Mouse (Mus musculus) CH12.LX (cell line): ENCODE measurements at regions not wholly inside any gene's neighbourhood (a gene's known extent, or its start where the extent isn't known, plus 50 kb on each side); places are given as distances from the start of the nearest gene placed in this dataset.

Experiments used
- DNase-seq: peaks from one replicate; pipeline ENCODE4 v3.0.0-alpha.2; 2013; ENCODE audit errors: extremely low read depth
- H3K27ac ChIP-seq: 2 replicates; pipeline ENCODE4 v1.5.1; 2012; ENCODE audit warnings: low read depth, mild to moderate bottlenecking, control low read depth, moderate library complexity; ENCODE audit not compliant: insufficient read depth
- H3K27me3 ChIP-seq: replicated peaks from 2 replicates; pipeline ENCODE3; 2012; ENCODE audit warnings: inconsistent platforms
- H3K36me3 ChIP-seq, 2 experiments: replicated peaks in 1 of 2; 2 replicates each; pipeline versions ENCODE3 to v1.6.1; 2012; ENCODE audit warnings: inconsistent platforms in 1 of 2, low read length in 1 of 2, mild to moderate bottlenecking in 1 of 2, mixed read lengths in 1 of 2, moderate library complexity in 1 of 2; ENCODE audit not compliant: control insufficient read depth in 1 of 2, insufficient read depth in 1 of 2
- H3K4me1 ChIP-seq, 2 experiments: 2 replicates each; pipeline ENCODE4 v1.6.1; 2012; ENCODE audit warnings: inconsistent platforms in 1 of 2, moderate library complexity in 1 of 2; ENCODE audit not compliant: insufficient read depth in 2 of 2, control insufficient read depth in 1 of 2
- H3K4me2 ChIP-seq: 2 replicates; pipeline ENCODE4 v1.6.1; 2012; ENCODE audit warnings: low read depth, mild to moderate bottlenecking, control low read depth; ENCODE audit not compliant: poor library complexity, insufficient read depth, severe bottlenecking
- H3K4me3 ChIP-seq, 3 experiments: fragments of 150-350 bp in 1 of 3; sonication (generic) in 1 of 3; replicated peaks in 1 of 3; 2 replicates each; pipeline versions ENCODE3 to v1.5.1; 2011 to 2012; ENCODE audit warnings: low read depth in 2 of 3, low read length in 2 of 3, mild to moderate bottlenecking in 2 of 3, moderate library complexity in 2 of 3, control low read depth in 1 of 3, improper control_type of control experiment in 1 of 3, inconsistent platforms in 1 of 3, mixed read lengths in 1 of 3; ENCODE audit not compliant: poor library complexity in 1 of 3
- H3K79me2 ChIP-seq: replicated peaks from 2 replicates; pipeline ENCODE4 v1.6.1; 2012; ENCODE audit warnings: mild to moderate bottlenecking, moderate library complexity; ENCODE audit not compliant: control insufficient read depth, poor library complexity, insufficient read depth, severe bottlenecking; ENCODE audit errors: extremely low read depth
- H3K9ac ChIP-seq: 2 replicates; pipeline ENCODE4 v1.6.1; 2012; ENCODE audit warnings: low read depth, mild to moderate bottlenecking, control low read depth, moderate library complexity; ENCODE audit not compliant: insufficient read depth
- H3K9me3 ChIP-seq: replicated peaks from 2 replicates; pipeline ENCODE3; 2012; ENCODE audit warnings: low read length, inconsistent platforms, mixed read lengths
- BHLHE40 ChIP-seq: IDR thresholded peaks from 2 replicates; pipeline ENCODE4 v1.6.1; 2011; ENCODE audit warnings: mild to moderate bottlenecking, low read depth, low read length, improper control_type of control experiment
- CTCF ChIP-seq, 2 experiments: IDR thresholded peaks in 1 of 2; conservative IDR thresholded peaks in 1 of 2; 2 replicates each; pipeline ENCODE4 v1.5.1; 2011 to 2012; ENCODE audit warnings: low read depth in 2 of 2, low read length in 2 of 2, improper control_type of control experiment in 1 of 2, inconsistent platforms in 1 of 2, mild to moderate bottlenecking in 1 of 2, moderate library complexity in 1 of 2
- HCFC1 ChIP-seq: IDR thresholded peaks from 2 replicates; pipeline ENCODE4 v1.6.1; 2012; ENCODE audit warnings: low read depth, mild to moderate bottlenecking, inconsistent platforms, low read length, improper control_type of control experiment
- IRF4 ChIP-seq: IDR thresholded peaks from 2 replicates; pipeline ENCODE4 v1.6.1; 2014; ENCODE audit warnings: low read depth, mild to moderate bottlenecking, inconsistent platforms, low read length, improper control_type of control experiment
- JUN ChIP-seq: IDR thresholded peaks from 2 replicates; pipeline ENCODE4 v1.6.1; 2011; ENCODE audit warnings: low read depth, mild to moderate bottlenecking, low read length, improper control_type of control experiment, moderate library complexity; ENCODE audit not compliant: insufficient read depth
- JUND ChIP-seq: conservative IDR thresholded peaks from 2 replicates; pipeline ENCODE4 v1.6.1; 2011; ENCODE audit warnings: low read depth, low read length, improper control_type of control experiment
- KAT2A ChIP-seq: IDR thresholded peaks from 2 replicates; pipeline ENCODE4 v1.6.1; 2012; ENCODE audit warnings: low read length, improper control_type of control experiment, inconsistent platforms; ENCODE audit not compliant: insufficient replicate concordance
- MAX ChIP-seq: IDR thresholded peaks from 2 replicates; pipeline ENCODE4 v1.6.1; 2011; ENCODE audit warnings: low read length, improper control_type of control experiment
- MAZ ChIP-seq: IDR thresholded peaks from 2 replicates; pipeline ENCODE4 v1.6.1; 2012; ENCODE audit warnings: low read depth, mild to moderate bottlenecking, inconsistent platforms, low read length, improper control_type of control experiment, moderate library complexity
- MEF2A ChIP-seq: IDR thresholded peaks from 2 replicates; pipeline ENCODE4 v1.6.1; 2014; ENCODE audit warnings: low read depth, mild to moderate bottlenecking, inconsistent platforms, low read length, improper control_type of control experiment, borderline replicate concordance
- MYC ChIP-seq: IDR thresholded peaks from 2 replicates; pipeline ENCODE4 v1.6.1; 2011; ENCODE audit warnings: low read depth, mild to moderate bottlenecking, improper control_type of control experiment, low read length
- NELFE ChIP-seq: IDR thresholded peaks from 2 replicates; pipeline ENCODE4 v1.6.1; 2011; ENCODE audit warnings: low read depth, low read length, improper control_type of control experiment
- PAX5 ChIP-seq: IDR thresholded peaks from 2 replicates; pipeline ENCODE4 v1.6.1; 2012; ENCODE audit warnings: low read length, inconsistent platforms, mixed read lengths
- POLR2AphosphoS2 ChIP-seq: IDR thresholded peaks from 2 replicates; pipeline ENCODE4 v1.6.1; 2011; ENCODE audit warnings: low read depth, low read length, improper control_type of control experiment
- RAD21 ChIP-seq: IDR thresholded peaks from 2 replicates; pipeline ENCODE4 v1.6.1; 2011; ENCODE audit warnings: low read depth, mild to moderate bottlenecking, low read length, improper control_type of control experiment, moderate library complexity
- SIN3A ChIP-seq: IDR thresholded peaks from 2 replicates; pipeline ENCODE4 v1.6.1; 2012; ENCODE audit warnings: low read length, improper control_type of control experiment, inconsistent platforms
- SMC3 ChIP-seq: IDR thresholded peaks from 2 replicates; pipeline ENCODE4 v1.6.1; 2011; ENCODE audit warnings: low read depth, low read length, improper control_type of control experiment
- TBP ChIP-seq: conservative IDR thresholded peaks from 2 replicates; pipeline ENCODE4 v1.6.1; 2011; ENCODE audit warnings: low read depth, low read length, improper control_type of control experiment
- USF1 ChIP-seq: IDR thresholded peaks from 2 replicates; pipeline ENCODE4 v1.6.1; 2014; ENCODE audit warnings: low read depth, mild to moderate bottlenecking, inconsistent platforms, low read length, improper control_type of control experiment
- ZKSCAN1 ChIP-seq: IDR thresholded peaks from 2 replicates; pipeline ENCODE4 v1.6.1; 2012; ENCODE audit warnings: low read depth, inconsistent platforms, low read length, improper control_type of control experiment, borderline replicate concordance
- ZNF384 ChIP-seq: IDR thresholded peaks from 2 replicates; pipeline ENCODE4 v1.6.1; 2012; ENCODE audit warnings: low read depth, low read length, improper control_type of control experiment, inconsistent platforms
- dilution Hi-C: fragments of 300-500 bp; cut with MboI; formaldehyde crosslinking; loops from 2 replicates; pipeline ENCODE4 v1.14.3; 2020; ENCODE audit warnings: low sequenced_read_pairs; ENCODE audit not compliant: extremely low pct_unique_long_range_greater_than_20kb, extremely low pct_ligation_motif_present
- in situ Hi-C: fragments of 300-500 bp; cut with MboI; formaldehyde crosslinking; loops from 3 replicates; pipeline ENCODE4 v1.14.3; 2019; ENCODE audit warnings: low sequenced_read_pairs, low pct_ligation_motif_present, low pct_unique_long_range_greater_than_20kb, mixed read lengths

DNA sequence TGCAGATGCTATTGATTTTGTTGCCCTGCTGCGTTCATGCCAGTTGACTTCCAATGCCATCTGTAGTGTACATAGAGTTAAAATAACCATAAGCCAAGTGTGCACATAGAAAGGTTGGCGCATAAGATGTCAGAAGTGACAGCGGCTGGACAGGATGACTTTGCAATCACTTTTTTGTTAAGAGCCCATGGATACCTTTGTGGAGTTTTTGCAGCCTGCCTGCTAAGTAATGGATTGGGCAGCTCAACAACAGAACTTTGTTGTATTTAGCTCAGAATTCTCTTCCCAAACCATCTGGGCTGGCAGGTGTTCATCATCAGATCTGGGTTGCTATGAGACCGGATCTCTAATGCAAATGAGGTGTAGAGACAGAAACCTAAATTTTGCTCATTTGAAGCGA is 267.5 kb downstream of the Slc16a7 start:
- no peaks in the 10 kb centered on the region for H3K4me1 ChIP-seq
- no peaks in the 10 kb centered on the region for H3K79me2 ChIP-seq
- H3K4me3 ChIP-seq, result no peak overlapping the region
- H3K27me3 ChIP-seq, result no peaks in the 10 kb centered on the region
- H3K27ac ChIP-seq, result no peak overlapping the region
- TF ChIP-seq BHLHE40 (no peak), MYC (no peak), HCFC1 (no peak), SIN3A (no peak), MAX (no peak), JUND (no peak), NELFE (no peak), KAT2A (no peak), JUN (no peak), CTCF (conservative IDR thresholded peaks at IDR 0.05 in 1 of 2, IDR thresholded peaks at IDR 0.05 in 1 of 2; ENCODE audit: low read depth in 2 of 2, low read length in 2 of 2) (no peak), USF1 (no peak), MEF2A (no peak), RAD21 (no peak), ZNF384 (no peak), ZKSCAN1 (no peak), TBP (no peak), SMC3 (no peak), IRF4 (no peak), POLR2AphosphoS2 (no peak)
- TF ChIP-seq, all 38 proteins: peak for 0
- no peak for DNase-seq
- Histone ChIP-seq H3K36me3 (no peaks in the 10 kb centered on the region), H3K4me2 (no peak overlapping the region), H3K9ac (no peak overlapping the region), H3K9me3 (peaks cover 32% of the 10 kb centered on the region)
- dilution Hi-C loops (no loop called here), in situ Hi-C loops (no loop called here)

DNA sequence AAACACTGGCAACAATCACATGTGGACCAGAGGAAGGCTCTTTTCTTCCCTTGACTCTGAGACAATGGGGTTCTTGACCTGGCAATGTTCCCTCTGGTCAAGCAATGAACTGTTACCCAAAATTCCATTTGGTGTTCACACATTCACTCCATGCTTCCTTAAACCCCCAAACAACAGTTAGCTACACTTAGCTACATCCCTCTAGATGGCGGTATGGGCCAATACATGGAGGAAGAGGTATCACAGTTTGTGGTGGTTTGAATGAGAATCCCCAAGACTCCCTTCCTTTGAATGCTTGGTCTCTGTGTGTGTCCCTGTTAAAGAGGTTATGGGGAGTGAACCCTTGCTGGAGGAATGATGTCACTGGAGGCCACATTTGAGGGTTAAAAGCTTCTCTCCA is 274.9 kb downstream of the Slc16a7 start:
- Histone ChIP-seq H3K27me3 (no peaks in the 10 kb centered on the region), H3K9me3 (peaks cover 44% of the 10 kb centered on the region), H3K4me3 (no peak overlapping the region), H3K36me3 (no peaks in the 10 kb centered on the region), H3K79me2 (no peaks in the 10 kb centered on the region), H3K4me2 (no peak overlapping the region), H3K9ac (no peak overlapping the region), H3K27ac (no peak overlapping the region), H3K4me1 (no peaks in the 10 kb centered on the region)
- in situ Hi-C loops (no loop called here), dilution Hi-C loops (no loop called here)
- DNase-seq, result no peak
- no peak for TF ChIP-seq HCFC1
- TF ChIP-seq JUN, result no peak
- TF ChIP-seq IRF4, result no peak
- TF ChIP-seq TBP, result no peak
- no peak for TF ChIP-seq SIN3A
- no peak for TF ChIP-seq SMC3
- no peak for TF ChIP-seq MAZ
- no peak for TF ChIP-seq PAX5
